Mouse (Mus musculus): ENCODE measurements around the gene Pla2g4f. TPM values are rescaled to one million over a fixed set of nuclear protein-coding genes. Genes with fewer than 3 reads are reported as not detected.

Gene Pla2g4f
- polyA plus RNA-seq, 1 experiment = not detected

GRCm38 (mm10) chr2:120252644-120253043 is 61.3 kb downstream of the Pla2g4f start:
- H3K4me3 ChIP-seq (ENCODE audit: insufficient read depth, low read depth, low read length) = no peak overlapping the region
- H3K27ac ChIP-seq (replicated peaks; ENCODE audit: low read depth, low read length) = no peak overlapping the region
- no peaks in the 10 kb centered on the region for H3K4me1 ChIP-seq (ENCODE audit: control insufficient read depth, insufficient read depth, insufficient read length, low read length)

Other genes with a start within 250 kb of the Pla2g4f start
- gene Ehd4, start 159.6 kb downstream of the Pla2g4f start, polyA plus RNA-seq (2012; ENCODE audit: insufficient read depth, insufficient read length, missing spikeins) = 10.6 and 11.7 TPM in 2 replicates
- gene Pla2g4e, start 68.8 kb downstream of the Pla2g4f start, polyA plus RNA-seq (2012; ENCODE audit: insufficient read depth, insufficient read length, missing spikeins) = not detected in 2 replicates
- gene Pla2g4d, start 25.0 kb downstream of the Pla2g4f start, polyA plus RNA-seq (2012; ENCODE audit: insufficient read depth, insufficient read length, missing spikeins) = not detected in 2 replicates
- 10.5 and 14.5 TPM in 2 replicates for gene Vps39, start 39.0 kb upstream of the Pla2g4f start, polyA plus RNA-seq (2012; ENCODE audit: insufficient read depth, insufficient read length, missing spikeins)
- 30.5 and 43.4 TPM in 2 replicates for gene Ganc, start 89.7 kb upstream of the Pla2g4f start, polyA plus RNA-seq (2012; ENCODE audit: insufficient read depth, insufficient read length, missing spikeins)
- gene Tmem87a, start 89.9 kb upstream of the Pla2g4f start, polyA plus RNA-seq (2012; ENCODE audit: insufficient read depth, insufficient read length, missing spikeins) = 11.0 and 16.9 TPM in 2 replicates
- gene Capn3, start 141.9 kb upstream of the Pla2g4f start, polyA plus RNA-seq (2012; ENCODE audit: insufficient read depth, insufficient read length, missing spikeins) = 1.1 and 2.1 TPM in 2 replicates
- 53.3 and 93.2 TPM in 2 replicates for gene Zfp106, start 249.7 kb upstream of the Pla2g4f start, polyA plus RNA-seq (2012; ENCODE audit: insufficient read depth, insufficient read length, missing spikeins)

Measured in brown adipose tissue, adult 24 weeks (tissue).